8 mouse cellular contexts compared by ENCODE assay signal in the genomic region with DNA sequence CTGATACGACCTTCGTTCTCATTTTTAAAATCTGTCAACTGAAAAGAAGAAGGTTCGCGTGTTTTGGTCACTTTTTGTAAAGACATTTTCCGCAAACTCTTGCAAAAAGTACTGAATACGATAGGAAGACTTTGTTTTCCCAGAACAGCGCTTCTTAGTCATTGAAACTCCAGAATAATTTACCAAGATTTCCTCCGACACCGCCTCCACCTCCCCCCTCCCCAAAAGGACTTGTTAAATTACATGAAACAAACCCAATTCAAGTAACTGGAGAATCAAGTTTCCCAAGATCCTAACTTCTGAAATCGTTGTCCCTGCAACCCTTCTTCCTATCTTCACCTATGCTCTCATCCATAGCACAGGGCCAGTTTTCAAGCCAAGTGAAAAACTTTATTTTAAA. TPM values are rescaled to one million over a fixed set of nuclear protein-coding genes. Genes with fewer than 3 reads are reported as not detected.
DNase-seq lines count a peak whose midpoint lies in the region; ATAC-seq and TF ChIP-seq lines count a peak whose summit lies in the region.

No protein-coding gene starts in this region.

- H3K4me3 ChIP-seq in bone marrow macrophage, adult 2 months (ENCODE audit: insufficient read depth, low read length): peak overlapping the region; percentile 73
- peak overlapping the region; percentile 69 for H3K4me3 ChIP-seq in hindbrain, embryonic 15.5 days
- peak overlapping the region; percentile 74 for H3K4me3 ChIP-seq in midbrain, embryonic 16.5 days (ENCODE audit: low read depth, low read length)

- peak overlapping the region; percentile 63 for H3K4me2 ChIP-seq in hindbrain, embryonic 15.5 days
- peak overlapping the region; percentile 87 for H3K4me2 ChIP-seq in midbrain, embryonic 16.5 days (ENCODE audit: low read length)

- H3K4me1 ChIP-seq in bone marrow macrophage, adult 2 months (ENCODE audit: control insufficient read depth, insufficient read depth, low read length): peaks cover 24% of the 10 kb centered on the region
- H3K4me1 ChIP-seq in hindbrain, embryonic 15.5 days (replicated peaks): peaks cover 33% of the 10 kb centered on the region
- H3K4me1 ChIP-seq in midbrain, embryonic 16.5 days (ENCODE audit: control insufficient read depth, insufficient read depth, low read length): peaks cover 19% of the 10 kb centered on the region

- DNase-seq in kidney, postnatal 10 days: peak; percentile 9
- DNase-seq in kidney, adult 9 months: no peak
- DNase-seq in gastrocnemius, postnatal 14 days: no peak
- no peak for DNase-seq in gastrocnemius, postnatal 36 days

- WGBS in hindbrain, embryonic 15.5 days: 1% methylated on average over 10 of the region's 10 CpGs
- under 1% methylated on average over 10 of the region's 10 CpGs for WGBS in midbrain, embryonic 16.5 days

- TF ChIP-seq CTCF in bone marrow macrophage, adult 2 months (IDR thresholded peaks at IDR 0.05; ENCODE audit: low read depth, low read length): no peak

- H3K27ac ChIP-seq in bone marrow macrophage, adult 2 months (ENCODE audit: insufficient read depth, low read depth, low read length): peak overlapping the region; percentile 80
- peak overlapping the region; percentile 91 for H3K27ac ChIP-seq in hindbrain, embryonic 15.5 days (replicated peaks)
- H3K27ac ChIP-seq in midbrain, embryonic 16.5 days (ENCODE audit: low read length): peak overlapping the region; percentile 88; the same call in 1 of the 2 replicates

- no peak for TF ChIP-seq POLR2A in bone marrow macrophage, adult 2 months (IDR thresholded peaks at IDR 0.05; ENCODE audit: borderline replicate concordance, low read depth, low read length)

- no peaks in the 10 kb centered on the region for H3K27me3 ChIP-seq in hindbrain, embryonic 15.5 days
- H3K27me3 ChIP-seq in midbrain, embryonic 16.5 days (ENCODE audit: control insufficient read depth, insufficient read depth, low read depth, low read length): no peaks in the 10 kb centered on the region

- no peaks in the 10 kb centered on the region for H3K9me3 ChIP-seq in hindbrain, embryonic 15.5 days
- H3K9me3 ChIP-seq in midbrain, embryonic 16.5 days (replicated peaks; ENCODE audit: control insufficient read depth, low read length, poor library complexity, severe bottlenecking): no peaks in the 10 kb centered on the region

- intact Hi-C loops in gastrocnemius, postnatal 14 days (cut with DNase I; ENCODE audit: low total_unique reads): no loop called here
- intact Hi-C loops in gastrocnemius, postnatal 36 days (cut with DNase I): no loop called here

- H3K9ac ChIP-seq in hindbrain, embryonic 15.5 days: peak overlapping the region; percentile 73
- H3K9ac ChIP-seq in midbrain, embryonic 16.5 days (ENCODE audit: low read depth, low read length): peak overlapping the region; percentile 82

- no peak for ATAC-seq in hindbrain, embryonic 15.5 days (ENCODE audit: low FRiP score, low read depth)
- ATAC-seq in midbrain, embryonic 16.5 days: no peak
- no peak for ATAC-seq in monocyte, adult 5-6 weeks (replicated peaks; ENCODE audit: insufficient number of reproducible peaks, low FRiP score, low TSS enrichment, poor library complexity, severe bottlenecking)

- no peaks in the 10 kb centered on the region for H3K36me3 ChIP-seq in hindbrain, embryonic 15.5 days
- H3K36me3 ChIP-seq in midbrain, embryonic 16.5 days (ENCODE audit: control insufficient read depth, insufficient read depth, low read length): no peaks in the 10 kb centered on the region

RNA-seq across cellular contexts. Expression of a gene that starts 0.7 kb away (rescaled TPM):
- polyA plus RNA-seq in bone marrow macrophage, adult 2 months (2012; ENCODE audit: insufficient read depth, insufficient read length, missing spikeins): 79.8 and 84.2 TPM in 2 replicates
- polyA plus RNA-seq in hindbrain, embryonic 15.5 days (2015; fragmentation: Nextera tagmentation; extraction: Ambion mirVana): 143 TPM in 2 replicates
- 150 and 151 TPM in 2 replicates for polyA plus RNA-seq in midbrain, embryonic 16.5 days (2015; fragmentation: Nextera tagmentation; extraction: Ambion mirVana)
- 10 to 100 TPM in 1 of 2 experiments, 1 to 10 TPM in 1; 8.7 to 13.1 TPM for total RNA-seq in gastrocnemius, postnatal 14 days (2021)
- 1 to 10 TPM; 6.6 TPM for total RNA-seq in gastrocnemius, postnatal 36 days (2021)
- 67.9 to 97.6 TPM (median 87.9 TPM) in 3 replicates for total RNA-seq in monocyte, adult 5-6 weeks (2017)
